Mouse (Mus musculus): Measurements from ENCODE around the gene Tmc5.
A peak's percentile ranks its signal among the peaks of the same experiment; 100 is the strongest.

GRCm38 (mm10) chr7:118712228-118713173 lies 115.4 kb downstream of the Tmc5 start, which contains the start of gene Ccp110:
- peak; percentile 97 for TF ChIP-seq HCFC1 (IDR thresholded peaks at IDR 0.05; ENCODE audit: borderline replicate concordance, insufficient read depth, low read length)
- TF ChIP-seq CHD2 (IDR thresholded peaks at IDR 0.05; ENCODE audit: low read depth, low read length): no peak
- no peak for TF ChIP-seq ZNF384 (IDR thresholded peaks at IDR 0.05; ENCODE audit: low read depth, low read length)
